Mouse (Mus musculus): ENCODE results near the gene Gm10112. TPM values are rescaled to one million over a fixed set of nuclear protein-coding genes. Genes with fewer than 3 reads are reported as not detected.

Gm10112 gene
- not detected in 2 replicates for polyA plus RNA-seq (2016; fragmentation: Nextera tagmentation; extraction: Ambion mirVana)

DNA sequence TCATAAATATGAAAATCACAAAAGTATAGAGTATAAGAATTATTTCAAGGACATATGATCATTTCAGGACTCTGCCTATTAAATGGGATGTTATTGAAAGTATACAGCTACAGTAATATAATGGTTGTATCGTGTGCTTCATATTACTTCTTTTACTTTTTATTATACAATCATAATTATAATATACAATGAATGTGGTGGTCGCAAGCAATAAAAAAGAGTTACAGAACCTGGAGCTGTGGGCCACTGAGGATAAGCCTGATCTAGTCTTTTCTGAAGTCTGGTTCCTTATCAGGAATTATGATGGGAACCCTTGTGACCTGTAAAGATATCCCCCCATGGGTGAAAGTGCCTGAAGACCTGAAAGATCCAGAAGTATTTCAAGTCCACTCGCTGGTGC is at the start of gene Gm10112:
Gm10112 (plus strand) TSS at position 301 of the 400 bp plus-strand sequence.
- WGBS = 84% methylated on average over 3 of the region's 3 CpGs
- H3K4me1 ChIP-seq = no peaks in the 10 kb centered on the region
- H3K4me2 ChIP-seq (replicated peaks) = no peak within 1 kb of the TSS
- ATAC-seq (ENCODE audit: low FRiP score, low read depth) = no peak
- no peak within 1 kb of the TSS for H3K4me3 ChIP-seq
- no peak within 1 kb of the TSS for H3K27ac ChIP-seq (replicated peaks)
- no peak within 1 kb of the TSS for H3K9ac ChIP-seq (replicated peaks)
- H3K36me3 ChIP-seq = no peaks in the 10 kb centered on the region
- H3K27me3 ChIP-seq = no peaks in the 10 kb centered on the region
- no peaks in the 10 kb centered on the region for H3K9me3 ChIP-seq

DNA sequence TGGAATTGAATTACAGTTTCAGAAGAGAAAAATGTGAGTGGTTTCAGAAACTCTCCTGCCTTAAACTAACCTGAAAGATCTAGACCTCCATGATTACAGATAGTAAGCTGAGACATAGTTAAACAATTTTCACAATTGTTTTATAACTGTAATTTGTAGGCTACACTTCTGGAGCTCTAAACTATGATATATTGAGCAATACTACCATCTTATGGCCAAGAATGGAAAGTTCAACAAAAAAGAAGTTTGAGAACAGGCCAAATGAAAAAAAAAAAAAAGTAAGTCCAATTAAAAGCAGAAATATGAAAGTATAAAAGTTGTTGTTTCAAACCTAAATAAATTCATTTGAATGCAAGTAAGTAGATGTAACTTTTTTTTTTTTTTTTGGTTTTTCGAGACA is 21.4 kb downstream of the Gm10112 start:
- no peak for ATAC-seq (ENCODE audit: low FRiP score, low read depth)
- no peaks in the 10 kb centered on the region for H3K4me1 ChIP-seq
- H3K4me3 ChIP-seq = no peak overlapping the region
- no peaks in the 10 kb centered on the region for H3K9me3 ChIP-seq
- H3K9ac ChIP-seq (replicated peaks) = no peak overlapping the region
- 60% methylated on average over 1 of the region's 1 CpGs for WGBS
- no peaks in the 10 kb centered on the region for H3K36me3 ChIP-seq
- no peak overlapping the region for H3K4me2 ChIP-seq (replicated peaks)
- H3K27ac ChIP-seq (replicated peaks) = no peak overlapping the region
- H3K27me3 ChIP-seq = no peaks in the 10 kb centered on the region

DNA sequence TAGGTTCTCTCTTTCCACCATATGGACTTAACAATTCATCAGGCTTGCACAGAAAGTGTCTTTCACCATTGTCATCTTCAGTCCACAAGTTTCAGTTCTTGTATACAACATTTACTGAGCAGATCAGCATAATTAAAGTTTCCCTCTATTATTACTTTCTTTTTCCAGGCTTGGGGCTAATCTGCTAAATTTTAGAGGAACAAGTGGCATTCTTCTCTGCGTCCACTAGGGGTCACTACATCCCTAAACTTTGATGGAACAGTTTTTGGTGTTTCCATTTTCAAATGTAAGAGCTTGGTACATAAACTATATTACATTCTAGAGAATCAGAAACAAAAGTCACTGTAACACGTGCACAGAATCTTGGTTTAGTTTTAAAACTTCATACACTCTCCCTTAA is 28.2 kb downstream of the Gm10112 start:
- Histone ChIP-seq H3K27ac (replicated peaks) (no peak overlapping the region), H3K4me3 (no peak overlapping the region), H3K36me3 (no peaks in the 10 kb centered on the region), H3K27me3 (no peaks in the 10 kb centered on the region), H3K4me1 (no peaks in the 10 kb centered on the region), H3K9ac (replicated peaks) (no peak overlapping the region), H3K9me3 (no peaks in the 10 kb centered on the region), H3K4me2 (replicated peaks) (no peak overlapping the region)
- WGBS = 6% methylated on average over 2 of the region's 2 CpGs
- no peak for ATAC-seq (ENCODE audit: low FRiP score, low read depth)

DNA sequence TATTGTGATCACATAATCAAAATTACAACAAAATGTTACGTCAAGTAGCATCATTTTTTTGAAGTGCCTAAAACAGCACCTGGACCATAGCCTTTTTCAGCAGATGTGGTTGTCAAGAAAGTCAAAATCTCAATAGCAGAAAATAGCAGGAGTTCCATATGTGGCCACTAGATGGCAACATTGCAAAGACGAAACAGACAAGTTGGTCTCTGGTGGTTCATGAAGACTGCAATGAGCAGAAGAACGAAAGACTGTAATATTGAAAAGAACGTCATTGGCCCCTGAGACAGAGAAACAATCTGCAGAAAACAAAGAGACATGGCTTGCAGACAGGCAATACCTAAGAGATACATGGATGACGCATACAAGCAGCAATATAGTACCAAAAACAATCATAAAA is 42.1 kb downstream of the Gm10112 start:
- H3K27me3 ChIP-seq = no peaks in the 10 kb centered on the region
- no peak overlapping the region for H3K27ac ChIP-seq (replicated peaks)
- H3K4me2 ChIP-seq (replicated peaks) = no peak overlapping the region
- ATAC-seq (ENCODE audit: low FRiP score, low read depth) = peak; percentile 49; the same call in 1 of the 2 replicates
- no peaks in the 10 kb centered on the region for H3K9me3 ChIP-seq
- WGBS = 17% methylated on average over 5 of the region's 5 CpGs
- no peak overlapping the region for H3K4me3 ChIP-seq
- H3K36me3 ChIP-seq = no peaks in the 10 kb centered on the region
- no peaks in the 10 kb centered on the region for H3K4me1 ChIP-seq
- no peak overlapping the region for H3K9ac ChIP-seq (replicated peaks)

Other genes starting within 250 kb of the Gm10112 start
- not detected in 2 replicates for gene Cylc1, start 57.9 kb upstream of the Gm10112 start, polyA plus RNA-seq (2016; fragmentation: Nextera tagmentation; extraction: Ambion mirVana)

All from midbrain, embryonic 12.5 days (tissue).